Comparison of ENCODE assay signal across 10 mouse cellular contexts in genomic region chr16:16525266-16525904, GRCm38 (mm10).
DNase-seq lines count a peak whose midpoint lies in the region; ATAC-seq and TF ChIP-seq lines count a peak whose summit lies in the region.
"Had no signal": no experiment of that assay in that cellular context is flagged by ENCODE, and none has a peak within 500 bp of the region (broad histone marks: within the 10 kb centered on the region; RNA-seq: fewer than 3 reads in every experiment).

No protein-coding gene starts in this region.

- peaks cover 0 to 2% of the 10 kb centered on the region in 2 experiments; a peak in 1 of 4 replicates for H3K27me3 ChIP-seq in MEL (ENCODE audit: control insufficient read depth in 1 of 2, insufficient read depth in 2 of 2, low read length in 2 of 2)
- H3K27me3 ChIP-seq in hindbrain, embryonic 13.5 days = no peaks in the 10 kb centered on the region
- H3K27me3 ChIP-seq: embryonic facial prominence, embryonic 15.5 days had no signal

- no peaks in the 10 kb centered on the region for H3K4me1 ChIP-seq in MEL (ENCODE audit: control insufficient read depth in 1 of 2, insufficient read depth in 2 of 2, low read length in 2 of 2)
- peaks cover 9% of the 10 kb centered on the region for H3K4me1 ChIP-seq in brown adipose tissue, adult 24 weeks (ENCODE audit: control insufficient read depth, insufficient read depth, insufficient read length, low read length)
- H3K4me1 ChIP-seq in hindbrain, embryonic 13.5 days (replicated peaks) = peaks cover 40% of the 10 kb centered on the region

- no peak for TF ChIP-seq CTCF in MEL (IDR thresholded peaks at IDR 0.05 in 2 of 3, conservative IDR thresholded peaks at IDR 0.05 in 1 of 3; ENCODE audit: control insufficient read depth in 1 of 3, insufficient read depth in 1 of 3, low read depth in 2 of 3, low read length in 3 of 3, poor library complexity in 1 of 3, severe bottlenecking in 1 of 3)

- no peak overlapping the region for H3K4me2 ChIP-seq in hindbrain, embryonic 13.5 days
- H3K4me2 ChIP-seq: embryonic facial prominence, embryonic 15.5 days had no signal

- TF ChIP-seq RAD21 in MEL (IDR thresholded peaks at IDR 0.05; ENCODE audit: low read depth, low read length) = no peak

- no peak overlapping the region for H3K9ac ChIP-seq in MEL (ENCODE audit: control insufficient read depth, low read depth, low read length, poor library complexity, severe bottlenecking)
- no peak overlapping the region for H3K9ac ChIP-seq in hindbrain, embryonic 13.5 days
- H3K9ac ChIP-seq: embryonic facial prominence, embryonic 15.5 days; liver, embryonic 14.5 days had no signal

- peak; percentile 46 to 83; a peak in 3 of 4 replicates for ATAC-seq in hematopoietic stem cell, adult 5-6 weeks (replicated peaks in 1 of 2; ENCODE audit: insufficient read depth in 1 of 2, low FRiP score in 2 of 2, low TSS enrichment in 1 of 2, low read depth in 1 of 2, poor library complexity in 2 of 2, severe bottlenecking in 2 of 2)
- ATAC-seq in hindbrain, embryonic 13.5 days (ENCODE audit: low FRiP score) = no peak

- 57% methylated on average over 3 of the region's 3 CpGs for WGBS in hindbrain, embryonic 13.5 days

- peak; percentile 16 for DNase-seq in kidney, adult 9 months
- DNase-seq in kidney, adult 11 months = no peak
- DNase-seq in MEL (ENCODE audit: low read depth, low spot score) = peak; percentile 2
- no peak for DNase-seq in cerebellum, postnatal 25 days
- DNase-seq in cerebellum, adult 11-12 months = no peak

- no peaks in the 10 kb centered on the region for H3K36me3 ChIP-seq in MEL (ENCODE audit: control insufficient read depth in 1 of 2, insufficient read depth in 2 of 2, low read length in 2 of 2)
- H3K36me3 ChIP-seq in hindbrain, embryonic 13.5 days = no peaks in the 10 kb centered on the region
- H3K36me3 ChIP-seq: embryonic facial prominence, embryonic 15.5 days had no signal

- H3K4me3 ChIP-seq in MEL (ENCODE audit: control insufficient read depth in 1 of 2, insufficient read depth in 1 of 2, low read depth in 2 of 2, low read length in 2 of 2) = no peak overlapping the region
- H3K4me3 ChIP-seq in brown adipose tissue, adult 24 weeks (ENCODE audit: insufficient read depth, low read depth, low read length) = peak overlapping the region; percentile 43; the same call in 1 of the 2 replicates
- no peak overlapping the region for H3K4me3 ChIP-seq in hindbrain, embryonic 13.5 days
- H3K4me3 ChIP-seq: embryonic facial prominence, embryonic 15.5 days had no signal

- H3K79me2 ChIP-seq in MEL (ENCODE audit: control insufficient read depth, insufficient read depth, low read length, poor library complexity) = no peaks in the 10 kb centered on the region

- TF ChIP-seq EP300 in MEL (IDR thresholded peaks at IDR 0.05; ENCODE audit: low read depth in 1 of 2, low read length in 2 of 2) = no peak

- no peak overlapping the region for H3K27ac ChIP-seq in MEL (ENCODE audit: control insufficient read depth, low read depth, low read length)
- H3K27ac ChIP-seq in brown adipose tissue, adult 24 weeks (replicated peaks; ENCODE audit: low read depth, low read length) = peak overlapping the region; percentile 90
- no peak overlapping the region; the same call in 1 of the 2 replicates for H3K27ac ChIP-seq in hindbrain, embryonic 13.5 days
- H3K27ac ChIP-seq: liver, embryonic 14.5 days had no signal

- no peak for TF ChIP-seq POLR2A in MEL (IDR thresholded peaks at IDR 0.05; ENCODE audit: control insufficient read depth in 1 of 2, insufficient read depth in 1 of 2, low read depth in 1 of 2, low read length in 2 of 2, poor library complexity in 1 of 2)

- H3K9me3 ChIP-seq in MEL (replicated peaks; ENCODE audit: insufficient read depth, low read length) = no peaks in the 10 kb centered on the region
- H3K9me3 ChIP-seq in hindbrain, embryonic 13.5 days = no peaks in the 10 kb centered on the region
- H3K9me3 ChIP-seq: embryonic facial prominence, embryonic 15.5 days had no signal

TF ChIP-seq in MEL, 35 proteins besides CTCF, POLR2A, EP300 and RAD21:
- no peak for TF ChIP-seq ZC3H11A (IDR thresholded peaks at IDR 0.05; ENCODE audit: low read depth, low read length)
- no peak for TF ChIP-seq MXI1 (IDR thresholded peaks at IDR 0.05; ENCODE audit: low read depth, low read length)
- TF ChIP-seq MEF2A (IDR thresholded peaks at IDR 0.05; ENCODE audit: extremely low read depth, insufficient replicate concordance, low read depth, low read length, poor library complexity, severe bottlenecking) = no peak
- TF ChIP-seq CHD1 (IDR thresholded peaks at IDR 0.05; ENCODE audit: low read depth, low read length) = no peak
- no peak for TF ChIP-seq NRF1 (IDR thresholded peaks at IDR 0.05; ENCODE audit: insufficient read depth, low read depth, low read length, poor library complexity, severe bottlenecking)
- no peak for TF ChIP-seq USF2 (IDR thresholded peaks at IDR 0.05; ENCODE audit: borderline replicate concordance in 1 of 2, insufficient read depth in 1 of 2, low read depth in 1 of 2, low read length in 2 of 2)
- no peak for TF ChIP-seq POLR2AphosphoS2 (IDR thresholded peaks at IDR 0.05; ENCODE audit: low read length)
- no peak for TF ChIP-seq TBP (IDR thresholded peaks at IDR 0.05; ENCODE audit: low read depth, low read length)
- no peak for TF ChIP-seq KAT2A (conservative IDR thresholded peaks at IDR 0.05; ENCODE audit: low read depth, low read length)
- no peak for TF ChIP-seq RCOR1 (IDR thresholded peaks at IDR 0.05; ENCODE audit: low read depth, low read length)
- TF ChIP-seq UBTF (IDR thresholded peaks at IDR 0.05; ENCODE audit: borderline replicate concordance, insufficient read depth, low read depth, low read length) = no peak
- no peak for TF ChIP-seq GABPA (IDR thresholded peaks at IDR 0.05; ENCODE audit: low read depth, low read length)
- no peak for TF ChIP-seq MYC (IDR thresholded peaks at IDR 0.05; ENCODE audit: low read depth, low read length)
- no peak for TF ChIP-seq HCFC1 (IDR thresholded peaks at IDR 0.05; ENCODE audit: low read depth, low read length)
- no peak for TF ChIP-seq SIN3A (IDR thresholded peaks at IDR 0.05; ENCODE audit: low read length)
- TF ChIP-seq MAZ (IDR thresholded peaks at IDR 0.05; ENCODE audit: low read depth, low read length) = no peak
- no peak for TF ChIP-seq GATA1 (IDR thresholded peaks at IDR 0.05; ENCODE audit: low read depth, low read length)
- no peak for TF ChIP-seq CHD2 (IDR thresholded peaks at IDR 0.05; ENCODE audit: low read length)
TF ChIP-seq in MEL: peak in this region for 0.

Comparison
In these comparisons a context has a peak if more than half of its experiments do, and no peak if none do; other contexts are left out.
1. DNase-seq: peak in kidney, adult 9 months (single experiment) and MEL (single experiment); none in kidney, adult 11 months (single experiment), cerebellum, postnatal 25 days (0 of 2) and cerebellum, adult 11-12 months (single experiment).